Mouse (Mus musculus): ENCODE data around the gene Rrp12. TPM values are rescaled to one million over a fixed set of nuclear protein-coding genes. Genes with fewer than 3 reads are reported as not detected.

Rrp12 gene
- total RNA-seq, 1 experiment = 48.6 TPM

GRCm38 (mm10) chr19:41829381-41830105 is 66.4 kb downstream of the Rrp12 start, which contains the start of gene Frat1:
Gene Frat1, plus strand, starts transcription at chr19:41829970.
- TF ChIP-seq ZNF384 (IDR thresholded peaks at IDR 0.05; ENCODE audit: low read depth, low read length) = peak; percentile 97
- TF ChIP-seq HCFC1 (IDR thresholded peaks at IDR 0.05; ENCODE audit: borderline replicate concordance, insufficient read depth, low read length) = no peak
- no peak for TF ChIP-seq MAFK (IDR thresholded peaks at IDR 0.05; ENCODE audit: insufficient read depth, low read depth, low read length)
- TF ChIP-seq ZC3H11A (IDR thresholded peaks at IDR 0.05; ENCODE audit: borderline replicate concordance, low read depth, low read length) = no peak
- TF ChIP-seq CHD2 (IDR thresholded peaks at IDR 0.05; ENCODE audit: low read depth, low read length) = no peak
- Histone ChIP-seq H3K9me3 (ENCODE audit: control insufficient read depth, insufficient read depth, low read depth, low read length) (no peaks in the 10 kb centered on the region), H3K4me1 (ENCODE audit: control insufficient read depth in 2 of 2, insufficient read depth in 2 of 2, low read length in 2 of 2, poor library complexity in 1 of 2) (peaks cover 0 to 7% of the 10 kb centered on the region in 2 experiments; a peak in 1 of 4 replicates), H3K4me3 (ENCODE audit: insufficient read depth in 1 of 2, low read depth in 1 of 2, low read length in 2 of 2, poor library complexity in 1 of 2, severe bottlenecking in 1 of 2) (peak within 1 kb of the TSS; percentile 49 to 77), H3K27ac (ENCODE audit: insufficient read depth, low read depth, low read length, poor library complexity, severe bottlenecking) (no peak within 1 kb of the TSS), H3K36me3 (ENCODE audit: control insufficient read depth, insufficient read depth, low read length, poor library complexity, severe bottlenecking) (no peaks in the 10 kb centered on the region), H3K9ac (ENCODE audit: insufficient read depth, low read depth, low read length, poor library complexity, severe bottlenecking) (peak within 1 kb of the TSS; percentile 73)
- peak; percentile 78 for DNase-seq (ENCODE audit: low read depth, low spot score)
- in situ Hi-C loops (cut with MboI; ENCODE audit: low sequenced_read_pairs in 2 of 2, unreplicated experiment in 2 of 2) = no loop called here

DNA sequence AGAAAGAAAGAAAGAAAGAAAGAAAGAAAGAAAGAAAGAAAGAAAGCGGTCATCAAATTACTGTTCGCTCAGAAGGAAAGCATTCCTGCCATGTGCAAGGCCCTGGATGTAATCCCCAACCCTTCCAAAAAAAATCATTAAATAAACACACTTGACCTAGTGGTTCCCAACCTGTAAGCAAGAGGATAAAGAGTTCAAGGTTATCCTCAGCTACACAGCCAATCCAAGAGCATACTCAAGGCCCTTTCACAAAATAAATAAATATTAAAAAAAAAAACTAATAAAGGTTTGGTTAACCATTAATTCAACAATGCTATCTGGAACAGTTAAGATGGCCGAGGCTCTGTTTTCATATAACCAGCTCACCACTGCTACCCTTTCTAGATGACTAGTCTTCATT is 67.0 kb downstream of the Rrp12 start:
- peak overlapping the region; percentile 24; the same call in 1 of the 2 replicates for H3K9ac ChIP-seq (ENCODE audit: insufficient read depth, low read depth, low read length, poor library complexity, severe bottlenecking)
- H3K4me3 ChIP-seq (ENCODE audit: insufficient read depth in 1 of 2, low read depth in 1 of 2, low read length in 2 of 2, poor library complexity in 1 of 2, severe bottlenecking in 1 of 2) = peak overlapping the region; percentile 49 to 77; a peak in 3 of 4 replicates
- DNase-seq (ENCODE audit: low read depth, low spot score) = no peak
- H3K4me1 ChIP-seq (ENCODE audit: control insufficient read depth in 2 of 2, insufficient read depth in 2 of 2, low read length in 2 of 2, poor library complexity in 1 of 2) = peaks cover 0 to 7% of the 10 kb centered on the region in 2 experiments; a peak in 1 of 4 replicates
- in situ Hi-C loops (cut with MboI; ENCODE audit: low sequenced_read_pairs in 2 of 2, unreplicated experiment in 2 of 2) = no loop called here
- H3K27ac ChIP-seq (ENCODE audit: insufficient read depth, low read depth, low read length, poor library complexity, severe bottlenecking) = no peak overlapping the region
- H3K9me3 ChIP-seq (ENCODE audit: control insufficient read depth, insufficient read depth, low read depth, low read length) = no peaks in the 10 kb centered on the region
- no peak for TF ChIP-seq ZC3H11A (IDR thresholded peaks at IDR 0.05; ENCODE audit: borderline replicate concordance, low read depth, low read length)
- no peak for TF ChIP-seq CHD2 (IDR thresholded peaks at IDR 0.05; ENCODE audit: low read depth, low read length)
- no peak for TF ChIP-seq ZNF384 (IDR thresholded peaks at IDR 0.05; ENCODE audit: low read depth, low read length)
- TF ChIP-seq HCFC1 (IDR thresholded peaks at IDR 0.05; ENCODE audit: borderline replicate concordance, insufficient read depth, low read length) = no peak
- no peak for TF ChIP-seq MAFK (IDR thresholded peaks at IDR 0.05; ENCODE audit: insufficient read depth, low read depth, low read length)
- H3K36me3 ChIP-seq (ENCODE audit: control insufficient read depth, insufficient read depth, low read length, poor library complexity, severe bottlenecking) = no peaks in the 10 kb centered on the region

GRCm38 (mm10) chr19:41826529-41826928 is 69.4 kb downstream of the Rrp12 start:
- no peak overlapping the region for H3K4me3 ChIP-seq (ENCODE audit: insufficient read depth in 1 of 2, low read depth in 1 of 2, low read length in 2 of 2, poor library complexity in 1 of 2, severe bottlenecking in 1 of 2)
- H3K36me3 ChIP-seq (ENCODE audit: control insufficient read depth, insufficient read depth, low read length, poor library complexity, severe bottlenecking) = no peaks in the 10 kb centered on the region
- H3K9ac ChIP-seq (ENCODE audit: insufficient read depth, low read depth, low read length, poor library complexity, severe bottlenecking) = no peak overlapping the region
- TF ChIP-seq MAFK (IDR thresholded peaks at IDR 0.05; ENCODE audit: insufficient read depth, low read depth, low read length) = no peak
- TF ChIP-seq ZC3H11A (IDR thresholded peaks at IDR 0.05; ENCODE audit: borderline replicate concordance, low read depth, low read length) = no peak
- TF ChIP-seq ZNF384 (IDR thresholded peaks at IDR 0.05; ENCODE audit: low read depth, low read length) = no peak
- TF ChIP-seq HCFC1 (IDR thresholded peaks at IDR 0.05; ENCODE audit: borderline replicate concordance, insufficient read depth, low read length) = no peak
- no peak for TF ChIP-seq CHD2 (IDR thresholded peaks at IDR 0.05; ENCODE audit: low read depth, low read length)
- H3K27ac ChIP-seq (ENCODE audit: insufficient read depth, low read depth, low read length, poor library complexity, severe bottlenecking) = no peak overlapping the region
- in situ Hi-C loops (cut with MboI; ENCODE audit: low sequenced_read_pairs in 2 of 2, unreplicated experiment in 2 of 2) = no loop called here
- no peaks in the 10 kb centered on the region for H3K9me3 ChIP-seq (ENCODE audit: control insufficient read depth, insufficient read depth, low read depth, low read length)
- H3K4me1 ChIP-seq (ENCODE audit: control insufficient read depth in 2 of 2, insufficient read depth in 2 of 2, low read length in 2 of 2, poor library complexity in 1 of 2) = peaks cover 0 to 2% of the 10 kb centered on the region in 2 experiments; a peak in 1 of 4 replicates
- DNase-seq (ENCODE audit: low read depth, low spot score) = no peak

DNA sequence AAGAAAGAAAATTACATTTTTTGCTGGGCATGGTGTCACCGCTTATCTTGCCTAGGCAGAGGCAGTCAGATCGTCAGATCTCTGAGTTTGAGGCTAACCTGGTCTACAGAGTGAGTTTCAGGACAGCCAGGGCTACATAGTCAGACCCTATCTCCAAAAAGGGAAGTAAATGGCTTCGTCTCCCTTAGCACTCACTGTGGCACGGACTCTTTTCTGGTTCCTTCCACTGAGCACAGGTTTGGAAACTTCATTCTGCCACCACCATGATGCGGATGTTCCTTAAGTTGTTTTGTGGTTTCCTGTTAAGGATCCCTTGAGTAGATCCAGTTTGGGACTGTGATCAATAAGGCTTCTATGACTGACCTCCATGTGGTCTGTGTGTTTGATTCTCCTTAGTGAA is 71.0 kb downstream of the Rrp12 start:
- Histone ChIP-seq H3K27ac (ENCODE audit: insufficient read depth, low read depth, low read length, poor library complexity, severe bottlenecking) (no peak overlapping the region), H3K4me1 (ENCODE audit: control insufficient read depth in 2 of 2, insufficient read depth in 2 of 2, low read length in 2 of 2, poor library complexity in 1 of 2) (peaks cover 0 to 4% of the 10 kb centered on the region in 2 experiments; a peak in 1 of 4 replicates), H3K9me3 (ENCODE audit: control insufficient read depth, insufficient read depth, low read depth, low read length) (no peaks in the 10 kb centered on the region), H3K4me3 (ENCODE audit: insufficient read depth in 1 of 2, low read depth in 1 of 2, low read length in 2 of 2, poor library complexity in 1 of 2, severe bottlenecking in 1 of 2) (no peak overlapping the region), H3K36me3 (ENCODE audit: control insufficient read depth, insufficient read depth, low read length, poor library complexity, severe bottlenecking) (no peaks in the 10 kb centered on the region), H3K9ac (ENCODE audit: insufficient read depth, low read depth, low read length, poor library complexity, severe bottlenecking) (no peak overlapping the region)
- DNase-seq (ENCODE audit: low read depth, low spot score) = no peak
- in situ Hi-C loops (cut with MboI; ENCODE audit: low sequenced_read_pairs in 2 of 2, unreplicated experiment in 2 of 2) = no loop called here
- no peak for TF ChIP-seq ZC3H11A (IDR thresholded peaks at IDR 0.05; ENCODE audit: borderline replicate concordance, low read depth, low read length)
- TF ChIP-seq MAFK (IDR thresholded peaks at IDR 0.05; ENCODE audit: insufficient read depth, low read depth, low read length) = no peak
- TF ChIP-seq HCFC1 (IDR thresholded peaks at IDR 0.05; ENCODE audit: borderline replicate concordance, insufficient read depth, low read length) = no peak
- TF ChIP-seq CHD2 (IDR thresholded peaks at IDR 0.05; ENCODE audit: low read depth, low read length) = no peak
- no peak for TF ChIP-seq ZNF384 (IDR thresholded peaks at IDR 0.05; ENCODE audit: low read depth, low read length)

Data from ES-E14 (cell line).